Mouse (Mus musculus): ENCODE measurements at regions not wholly inside any gene's neighbourhood (a gene's known extent, or its start where the extent isn't known, plus 50 kb on each side); places are given as distances from the start of the nearest gene placed in this dataset.

DNA sequence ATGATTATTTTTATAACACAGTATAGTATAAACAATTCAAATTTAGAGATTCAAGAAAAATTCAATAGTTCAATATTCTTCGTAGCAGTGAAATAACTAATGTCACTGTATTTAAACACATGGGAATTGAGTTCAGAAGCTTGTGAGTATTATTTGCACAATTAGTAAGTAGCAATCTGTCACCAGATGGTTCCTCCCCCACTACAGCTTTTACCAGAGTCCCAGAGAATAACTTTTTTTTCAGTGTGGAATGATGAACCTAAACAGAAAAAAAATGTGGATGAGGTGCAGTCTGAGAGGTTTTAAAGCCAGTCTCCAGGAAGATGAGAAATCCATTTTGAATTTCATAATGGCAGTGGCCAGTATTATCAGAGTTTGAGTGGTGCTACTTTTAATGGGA is 414.9 kb upstream of the C9orf72 start:
- H3K27ac ChIP-seq (ENCODE audit: low read length) = no peak overlapping the region
- H3K4me2 ChIP-seq (ENCODE audit: low read depth, low read length) = no peak overlapping the region
- H3K4me1 ChIP-seq (ENCODE audit: control insufficient read depth, insufficient read depth, low read length) = no peaks in the 10 kb centered on the region
- ATAC-seq = no peak
- no peak overlapping the region for H3K9ac ChIP-seq (ENCODE audit: low read depth, low read length)
- H3K27me3 ChIP-seq (replicated peaks; ENCODE audit: control insufficient read depth, insufficient read depth, low read length) = no peaks in the 10 kb centered on the region
- no peaks in the 10 kb centered on the region for H3K36me3 ChIP-seq (ENCODE audit: control insufficient read depth, insufficient read depth, low read length)
- no peaks in the 10 kb centered on the region for H3K9me3 ChIP-seq (ENCODE audit: control insufficient read depth, low read length)
- no peak overlapping the region for H3K4me3 ChIP-seq (ENCODE audit: low read length)
- WGBS = 63% methylated on average over 1 of the region's 1 CpGs

GRCm38 (mm10) chr4:35606200-35606599 is 380.2 kb upstream of the C9orf72 start:
- Histone ChIP-seq H3K4me3 (ENCODE audit: low read length) (no peak overlapping the region), H3K27ac (ENCODE audit: low read length) (no peak overlapping the region), H3K4me1 (ENCODE audit: control insufficient read depth, insufficient read depth, low read length) (no peaks in the 10 kb centered on the region), H3K9ac (ENCODE audit: low read depth, low read length) (no peak overlapping the region), H3K4me2 (ENCODE audit: low read depth, low read length) (no peak overlapping the region), H3K27me3 (replicated peaks; ENCODE audit: control insufficient read depth, insufficient read depth, low read length) (no peaks in the 10 kb centered on the region), H3K9me3 (ENCODE audit: control insufficient read depth, low read length) (no peaks in the 10 kb centered on the region), H3K36me3 (ENCODE audit: control insufficient read depth, insufficient read depth, low read length) (no peaks in the 10 kb centered on the region)
- no peak for ATAC-seq
- 82% methylated on average over 1 of the region's 1 CpGs for WGBS

GRCm38 (mm10) chr4:35578086-35578485 is 352.1 kb upstream of the C9orf72 start:
- Histone ChIP-seq H3K27me3 (replicated peaks; ENCODE audit: control insufficient read depth, insufficient read depth, low read length) (no peaks in the 10 kb centered on the region), H3K4me1 (ENCODE audit: control insufficient read depth, insufficient read depth, low read length) (no peaks in the 10 kb centered on the region), H3K36me3 (ENCODE audit: control insufficient read depth, insufficient read depth, low read length) (no peaks in the 10 kb centered on the region), H3K27ac (ENCODE audit: low read length) (no peak overlapping the region), H3K4me3 (ENCODE audit: low read length) (no peak overlapping the region), H3K4me2 (ENCODE audit: low read depth, low read length) (no peak overlapping the region), H3K9ac (ENCODE audit: low read depth, low read length) (no peak overlapping the region), H3K9me3 (ENCODE audit: control insufficient read depth, low read length) (no peaks in the 10 kb centered on the region)
- no peak for ATAC-seq
- 81% methylated on average over 1 of the region's 1 CpGs for WGBS

DNA sequence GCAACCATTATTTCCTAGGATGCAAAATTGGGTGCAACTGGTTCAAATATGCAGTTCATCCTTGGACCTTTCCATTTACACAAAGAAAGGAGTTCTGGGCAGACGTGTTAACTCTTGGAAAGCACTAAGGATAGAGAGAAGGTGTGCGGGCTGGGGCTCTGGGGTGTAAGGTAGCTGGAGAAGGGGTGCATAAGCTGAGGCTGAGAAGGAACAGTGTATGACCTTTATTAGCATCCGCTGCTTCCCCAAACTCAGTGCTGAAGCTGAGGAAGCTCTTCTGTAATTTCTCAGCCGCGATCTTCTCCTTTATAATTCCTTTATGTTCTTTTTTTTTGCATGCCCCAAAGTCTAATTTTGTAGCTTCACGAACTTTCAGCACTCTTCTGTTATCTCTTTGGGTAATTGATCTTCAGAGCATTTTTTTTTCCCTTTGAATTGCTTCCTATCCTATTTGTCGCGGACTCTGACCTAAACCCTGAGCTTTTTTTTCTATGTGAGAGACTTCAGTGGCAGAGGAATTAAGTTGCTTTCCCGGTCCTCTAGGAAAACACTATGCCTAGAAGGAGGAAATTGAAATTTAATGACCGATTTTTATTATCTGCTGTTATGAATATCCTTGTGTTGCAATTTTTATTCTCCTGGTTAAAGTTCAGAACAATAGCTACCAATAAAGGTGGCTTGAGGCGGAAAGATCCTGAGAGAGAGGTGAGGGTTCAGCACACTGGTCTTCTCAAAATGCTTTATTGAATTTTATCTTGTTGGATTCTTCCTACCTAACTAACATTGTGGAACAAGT is 349.4 kb upstream of the C9orf72 start:
- Histone ChIP-seq H3K4me2 (ENCODE audit: low read depth, low read length) (no peak overlapping the region), H3K9ac (ENCODE audit: low read depth, low read length) (no peak overlapping the region), H3K27me3 (replicated peaks; ENCODE audit: control insufficient read depth, insufficient read depth, low read length) (no peaks in the 10 kb centered on the region), H3K36me3 (ENCODE audit: control insufficient read depth, insufficient read depth, low read length) (no peaks in the 10 kb centered on the region), H3K4me1 (ENCODE audit: control insufficient read depth, insufficient read depth, low read length) (no peaks in the 10 kb centered on the region), H3K9me3 (ENCODE audit: control insufficient read depth, low read length) (no peaks in the 10 kb centered on the region), H3K4me3 (ENCODE audit: low read length) (no peak overlapping the region), H3K27ac (ENCODE audit: low read length) (peak overlapping the region; percentile 57; the same call in 1 of the 2 replicates)
- peak; percentile 94 for ATAC-seq
- 67% methylated on average over 11 of the region's 11 CpGs for WGBS

DNA sequence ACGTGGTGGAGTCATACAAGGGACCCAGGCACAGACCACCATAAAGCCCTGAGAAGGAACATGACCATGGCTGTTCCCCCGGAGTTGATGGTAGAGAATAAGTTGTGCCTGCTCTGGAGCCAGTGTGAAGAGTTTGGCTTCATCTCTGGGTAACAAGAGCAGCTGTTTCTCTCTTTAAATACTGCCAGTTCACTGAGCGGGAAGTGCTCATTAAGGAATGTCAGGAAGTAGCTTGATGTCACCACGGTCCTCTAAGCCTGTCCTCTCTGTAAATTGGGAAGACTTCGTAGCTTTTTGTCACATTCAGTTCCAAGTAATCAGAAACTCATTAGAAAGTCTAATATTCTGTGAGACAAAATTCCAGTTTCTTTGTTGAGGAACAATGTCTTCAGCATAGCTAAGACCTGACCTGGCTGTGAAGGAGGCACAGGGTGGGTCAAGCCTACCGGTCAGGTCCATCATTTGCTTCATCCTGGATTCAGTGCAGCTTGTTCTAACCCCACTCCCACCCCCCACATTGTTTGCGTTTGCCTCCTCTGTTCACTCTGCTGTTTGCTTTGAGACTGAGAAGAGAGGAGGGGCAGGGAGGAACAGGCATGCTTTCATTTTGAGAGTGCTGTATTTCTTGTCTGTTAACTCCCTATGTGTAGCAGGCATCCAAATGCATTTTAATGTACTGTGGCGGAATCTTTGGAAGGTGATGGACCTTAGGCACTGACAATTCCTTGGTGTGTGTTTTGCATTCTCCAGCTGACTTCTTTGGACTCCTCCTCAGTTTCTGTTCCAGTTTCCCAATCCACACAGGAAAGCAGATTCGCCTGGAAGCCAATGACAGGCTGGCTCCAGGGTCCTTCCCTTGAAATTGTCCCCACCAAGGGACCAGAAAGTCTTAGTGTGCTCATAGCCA is 345.8 kb upstream of the C9orf72 start:
- H3K4me3 ChIP-seq (ENCODE audit: low read length) = no peak overlapping the region
- no peaks in the 10 kb centered on the region for H3K36me3 ChIP-seq (ENCODE audit: control insufficient read depth, insufficient read depth, low read length)
- no peaks in the 10 kb centered on the region for H3K27me3 ChIP-seq (replicated peaks; ENCODE audit: control insufficient read depth, insufficient read depth, low read length)
- no peak overlapping the region for H3K9ac ChIP-seq (ENCODE audit: low read depth, low read length)
- no peak for ATAC-seq
- WGBS = 57% methylated on average over 9 of the region's 9 CpGs
- H3K4me2 ChIP-seq (ENCODE audit: low read depth, low read length) = no peak overlapping the region
- H3K9me3 ChIP-seq (ENCODE audit: control insufficient read depth, low read length) = no peaks in the 10 kb centered on the region
- H3K4me1 ChIP-seq (ENCODE audit: control insufficient read depth, insufficient read depth, low read length) = no peaks in the 10 kb centered on the region
- no peak overlapping the region for H3K27ac ChIP-seq (ENCODE audit: low read length)

DNA sequence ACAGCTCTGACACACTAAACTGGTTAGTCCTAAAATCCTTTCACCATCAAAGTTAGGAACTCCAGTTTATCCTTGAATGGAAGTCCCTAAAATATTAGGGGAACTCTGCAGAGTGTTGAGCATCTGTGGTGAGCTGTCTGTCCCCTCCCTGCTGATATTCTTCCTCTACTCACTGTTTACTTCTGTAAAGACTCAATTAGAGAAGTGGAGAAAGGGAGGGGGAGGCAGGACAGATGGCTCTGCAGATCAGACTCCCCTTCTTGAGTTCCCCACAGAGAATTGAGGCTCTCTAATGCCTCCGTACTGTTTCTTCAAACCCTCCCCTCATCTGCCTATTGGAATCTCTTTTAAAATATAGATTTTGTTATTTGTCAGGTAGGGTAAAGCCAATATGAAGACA is 335.3 kb upstream of the C9orf72 start:
- Histone ChIP-seq H3K9me3 (ENCODE audit: control insufficient read depth, low read length) (no peaks in the 10 kb centered on the region), H3K4me2 (ENCODE audit: low read depth, low read length) (no peak overlapping the region), H3K4me1 (ENCODE audit: control insufficient read depth, insufficient read depth, low read length) (no peaks in the 10 kb centered on the region), H3K27me3 (replicated peaks; ENCODE audit: control insufficient read depth, insufficient read depth, low read length) (no peaks in the 10 kb centered on the region), H3K9ac (ENCODE audit: low read depth, low read length) (no peak overlapping the region), H3K4me3 (ENCODE audit: low read length) (no peak overlapping the region), H3K27ac (ENCODE audit: low read length) (no peak overlapping the region), H3K36me3 (ENCODE audit: control insufficient read depth, insufficient read depth, low read length) (no peaks in the 10 kb centered on the region)
- WGBS = 37% methylated on average over 1 of the region's 1 CpGs
- no peak for ATAC-seq

- Histone ChIP-seq H3K4me3 (ENCODE audit: low read length) (no peak overlapping the region), H3K27ac (ENCODE audit: low read length) (no peak overlapping the region), H3K4me1 (ENCODE audit: control insufficient read depth, insufficient read depth, low read length) (no peaks in the 10 kb centered on the region), H3K9me3 (ENCODE audit: control insufficient read depth, low read length) (no peaks in the 10 kb centered on the region), H3K27me3 (replicated peaks; ENCODE audit: control insufficient read depth, insufficient read depth, low read length) (no peaks in the 10 kb centered on the region), H3K4me2 (ENCODE audit: low read depth, low read length) (no peak overlapping the region), H3K36me3 (ENCODE audit: control insufficient read depth, insufficient read depth, low read length) (no peaks in the 10 kb centered on the region), H3K9ac (ENCODE audit: low read depth, low read length) (no peak overlapping the region)
- no peak for ATAC-seq
- WGBS = 86% methylated on average over 2 of the region's 2 CpGs
Observed at GRCm38 (mm10) chr4:35560004-35560403, 334.0 kb upstream of the C9orf72 start.

DNA sequence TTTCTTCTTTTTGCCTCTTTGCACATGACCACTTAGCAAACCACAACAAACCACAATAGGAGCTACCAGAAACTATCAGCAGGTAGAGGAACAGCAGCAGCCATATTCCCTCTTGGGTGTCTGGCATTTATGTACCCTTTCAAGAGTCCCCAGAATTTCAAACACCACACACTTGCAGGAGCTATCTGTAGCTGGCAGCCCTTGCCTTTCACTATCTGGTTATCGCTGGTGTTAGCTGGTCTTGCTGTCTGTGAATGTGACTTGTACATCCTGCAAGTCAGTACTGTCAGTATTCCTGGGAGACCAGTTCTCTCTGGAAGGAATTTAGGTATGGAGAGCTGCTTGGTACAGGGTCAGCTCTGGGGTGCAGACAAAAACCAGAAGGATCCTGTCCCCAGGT is 327.3 kb upstream of the C9orf72 start:
- H3K27me3 ChIP-seq (replicated peaks; ENCODE audit: control insufficient read depth, insufficient read depth, low read length) = no peaks in the 10 kb centered on the region
- no peak overlapping the region for H3K27ac ChIP-seq (ENCODE audit: low read length)
- no peak for ATAC-seq
- no peak overlapping the region for H3K9ac ChIP-seq (ENCODE audit: low read depth, low read length)
- no peak overlapping the region for H3K4me2 ChIP-seq (ENCODE audit: low read depth, low read length)
- H3K36me3 ChIP-seq (ENCODE audit: control insufficient read depth, insufficient read depth, low read length) = no peaks in the 10 kb centered on the region
- H3K4me3 ChIP-seq (ENCODE audit: low read length) = no peak overlapping the region
- no peaks in the 10 kb centered on the region for H3K4me1 ChIP-seq (ENCODE audit: control insufficient read depth, insufficient read depth, low read length)
- 81% methylated on average over 1 of the region's 1 CpGs for WGBS
- no peaks in the 10 kb centered on the region for H3K9me3 ChIP-seq (ENCODE audit: control insufficient read depth, low read length)

DNA sequence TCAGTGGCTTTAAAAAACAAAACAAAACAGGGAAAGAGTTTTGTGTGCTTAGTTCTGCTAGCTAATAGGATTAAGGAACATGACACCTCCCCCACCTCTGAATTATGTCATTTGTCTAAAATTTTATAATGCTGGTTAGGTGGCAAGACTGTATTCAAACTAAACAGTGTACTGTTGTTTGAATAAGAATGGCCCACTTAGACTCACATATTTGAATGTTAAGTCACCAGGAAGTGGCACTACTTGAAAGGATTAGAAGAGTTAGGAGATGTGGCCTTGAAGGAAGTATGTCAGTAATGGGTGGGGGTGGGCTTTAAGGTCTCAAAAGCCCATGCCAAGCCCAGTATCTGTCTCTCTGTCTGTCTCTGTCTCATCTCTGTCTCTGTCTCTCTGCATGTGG is 326.0 kb upstream of the C9orf72 start:
- Histone ChIP-seq H3K4me3 (ENCODE audit: low read length) (no peak overlapping the region), H3K27ac (ENCODE audit: low read length) (no peak overlapping the region), H3K36me3 (ENCODE audit: control insufficient read depth, insufficient read depth, low read length) (no peaks in the 10 kb centered on the region), H3K4me2 (ENCODE audit: low read depth, low read length) (no peak overlapping the region), H3K9me3 (ENCODE audit: control insufficient read depth, low read length) (no peaks in the 10 kb centered on the region), H3K27me3 (replicated peaks; ENCODE audit: control insufficient read depth, insufficient read depth, low read length) (no peaks in the 10 kb centered on the region), H3K9ac (ENCODE audit: low read depth, low read length) (no peak overlapping the region), H3K4me1 (ENCODE audit: control insufficient read depth, insufficient read depth, low read length) (no peaks in the 10 kb centered on the region)
- ATAC-seq = no peak

Data from intestine, embryonic 16.5 days (tissue).